Mouse (Mus musculus) forebrain, postnatal 0 days (tissue): ENCODE data around the gene Dis3l. TPM values are rescaled to one million over a fixed set of nuclear protein-coding genes. Genes with fewer than 3 reads are reported as not detected.
A peak's percentile ranks its signal among the peaks of the same experiment; 100 is the strongest.
"Not testable (repeated sequence)": the region's sequence is repeated elsewhere in the genome, so short reads cannot be mapped to it uniquely, and the experiment has no call there.

Source experiments
- ATAC-seq: fragments of 200-750 bp; cut with Nextera tagmentation; 2 replicates; pipeline ENCODE4 v1.8.0; 2017; ENCODE audit warnings: mild to moderate bottlenecking, moderate library complexity
- DNase-seq: peaks from one replicate; pipeline ENCODE4 v3.0.0-alpha.2; 2015
- H3K27ac ChIP-seq: fragments of 300-500 bp; sonication (generic); 2 replicates; pipeline ENCODE4 v1.5.1; 2014; ENCODE audit warnings: low read depth, mild to moderate bottlenecking, antibody characterized with exemption, low read length, moderate library complexity, mixed read lengths
- H3K27me3 ChIP-seq: fragments of 300-500 bp; sonication (generic); 2 replicates; pipeline ENCODE4 v1.6.1; 2014; ENCODE audit warnings: mild to moderate bottlenecking, low read length, mixed read lengths; ENCODE audit not compliant: insufficient read depth
- H3K36me3 ChIP-seq: fragments of 300-500 bp; sonication (generic); 2 replicates; pipeline ENCODE4 v1.6.1; 2014; ENCODE audit warnings: mild to moderate bottlenecking, moderate library complexity; ENCODE audit not compliant: insufficient read depth
- H3K4me1 ChIP-seq: fragments of 300-500 bp; sonication (generic); 2 replicates; pipeline ENCODE4 v1.6.1; 2014; ENCODE audit warnings: antibody characterized with exemption; ENCODE audit not compliant: insufficient read depth
- H3K4me2 ChIP-seq: fragments of 300-500 bp; sonication (generic); 2 replicates; pipeline ENCODE4 v1.6.1; 2014; ENCODE audit warnings: low read depth, mild to moderate bottlenecking, moderate library complexity
- H3K4me3 ChIP-seq: fragments of 300-500 bp; sonication (generic); 2 replicates; pipeline ENCODE4 v1.5.1; 2014; ENCODE audit warnings: low read depth, low read length, mixed read lengths
- H3K9ac ChIP-seq: fragments of 300-500 bp; sonication (generic); 2 replicates; pipeline ENCODE4 v1.6.1; 2014; ENCODE audit warnings: mild to moderate bottlenecking
- H3K9me3 ChIP-seq: fragments of 300-500 bp; sonication (generic); 2 replicates; pipeline ENCODE4 v1.6.1; 2016; ENCODE audit warnings: low read length
- CTCF ChIP-seq: sonication (generic); IDR thresholded peaks from 2 replicates; pipeline ENCODE4 v1.5.1; 2016; ENCODE audit warnings: antibody characterized with exemption, control low read depth, low read depth
- WGBS: fragments of 180-500 bp; shearing (Covaris S2); extraction: QIAGEN DNeasy Blood & Tissue Kit; methylation state at CpG from one replicate; pipeline ENCODE4 v1.1.7; 2014; 5-methylcytosine and 5-hydroxymethylcytosine counted together
- polyA plus RNA-seq: library from polyadenylated mRNA; unstranded; fragments of >200 nt; fragmentation: Nextera tagmentation; extraction: Ambion mirVana; gene quantifications from 2 replicates; pipeline ENCODE4 v1.2.1, GENCODE M21; 2015
- total RNA-seq: library from RNA; depleted of rRNA; stranded (reverse); fragments of >200 nt; gene quantifications from 2 replicates; pipeline ENCODE4 v1.2.3, GENCODE M21; 2014

Dis3l gene
- total and polyA plus RNA-seq, 2 experiments from 2014 or later, result 18.1 to 28.6 TPM

GRCm38 (mm10) chr9:64316986-64317385, 24.1 kb downstream of the Dis3l start:
- no peaks in the 10 kb centered on the region for H3K27me3 ChIP-seq
- H3K36me3 ChIP-seq, result peaks cover 48% of the 10 kb centered on the region
- no peaks in the 10 kb centered on the region for H3K4me1 ChIP-seq
- WGBS, result 98% methylated on average over 5 of the region's 5 CpGs
- H3K27ac ChIP-seq, result no peak overlapping the region
- no peak overlapping the region for H3K9ac ChIP-seq
- DNase-seq, result no peak
- no peak overlapping the region for H3K4me3 ChIP-seq
- TF ChIP-seq CTCF, result no peak
- no peak overlapping the region for H3K4me2 ChIP-seq
- no peaks in the 10 kb centered on the region for H3K9me3 ChIP-seq
- ATAC-seq, result no peak

DNA sequence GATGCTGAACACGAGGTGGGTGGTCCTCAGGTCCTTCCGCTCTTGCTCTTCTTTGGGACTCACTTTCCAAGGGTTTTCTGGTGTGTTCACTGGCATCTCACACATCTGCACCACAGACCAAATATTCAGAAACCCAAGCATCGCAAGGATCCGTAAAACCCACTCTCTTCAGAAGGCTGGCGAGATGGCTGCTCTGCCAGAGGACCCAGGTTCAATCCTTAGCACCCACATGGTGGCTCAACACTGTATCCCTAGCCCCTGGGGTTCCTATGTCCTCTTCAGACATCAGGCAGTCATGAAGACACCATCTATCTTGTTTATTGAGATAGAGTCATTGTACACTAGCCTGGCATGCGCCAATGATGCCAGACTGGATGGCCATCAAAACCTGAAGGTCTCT, 26.4 kb downstream of the Dis3l start:
- WGBS, result 96% methylated on average over 6 of the region's 6 CpGs
- H3K9me3 ChIP-seq, result no peaks in the 10 kb centered on the region

DNA sequence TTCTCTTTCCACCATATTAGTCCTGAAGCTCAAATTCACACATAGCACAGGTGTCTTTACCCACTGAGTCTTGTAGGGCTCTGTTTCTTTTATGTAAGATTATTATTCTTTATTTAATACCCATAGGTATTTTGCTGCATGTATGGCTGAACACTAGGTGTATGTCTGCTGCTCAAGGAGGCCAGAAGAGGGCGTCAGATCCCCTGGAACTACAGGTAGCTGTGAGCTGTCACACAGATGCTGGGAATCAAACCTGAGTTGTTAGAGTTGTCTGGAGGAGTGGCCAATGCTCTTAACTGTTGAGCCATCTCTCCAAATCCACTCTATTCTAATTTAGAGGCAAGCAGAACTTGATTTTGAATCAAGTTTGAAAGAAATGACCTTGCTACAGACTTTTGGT, 29.0 kb downstream of the Dis3l start:
- DNase-seq (no peak), ATAC-seq (no peak)
- no peaks in the 10 kb centered on the region for H3K4me1 ChIP-seq

More for the DNA sequence above, 26.4 kb downstream of the Dis3l start:
- Histone ChIP-seq H3K4me3 (no peak overlapping the region), H3K4me2 (no peak overlapping the region), H3K4me1 (no peaks in the 10 kb centered on the region), H3K36me3 (peaks cover 45% of the 10 kb centered on the region), H3K9ac (no peak overlapping the region), H3K27me3 (no peaks in the 10 kb centered on the region), H3K27ac (no peak overlapping the region)
- TF ChIP-seq CTCF, result no peak
- DNase-seq, result no peak
- no peak for ATAC-seq

DNA sequence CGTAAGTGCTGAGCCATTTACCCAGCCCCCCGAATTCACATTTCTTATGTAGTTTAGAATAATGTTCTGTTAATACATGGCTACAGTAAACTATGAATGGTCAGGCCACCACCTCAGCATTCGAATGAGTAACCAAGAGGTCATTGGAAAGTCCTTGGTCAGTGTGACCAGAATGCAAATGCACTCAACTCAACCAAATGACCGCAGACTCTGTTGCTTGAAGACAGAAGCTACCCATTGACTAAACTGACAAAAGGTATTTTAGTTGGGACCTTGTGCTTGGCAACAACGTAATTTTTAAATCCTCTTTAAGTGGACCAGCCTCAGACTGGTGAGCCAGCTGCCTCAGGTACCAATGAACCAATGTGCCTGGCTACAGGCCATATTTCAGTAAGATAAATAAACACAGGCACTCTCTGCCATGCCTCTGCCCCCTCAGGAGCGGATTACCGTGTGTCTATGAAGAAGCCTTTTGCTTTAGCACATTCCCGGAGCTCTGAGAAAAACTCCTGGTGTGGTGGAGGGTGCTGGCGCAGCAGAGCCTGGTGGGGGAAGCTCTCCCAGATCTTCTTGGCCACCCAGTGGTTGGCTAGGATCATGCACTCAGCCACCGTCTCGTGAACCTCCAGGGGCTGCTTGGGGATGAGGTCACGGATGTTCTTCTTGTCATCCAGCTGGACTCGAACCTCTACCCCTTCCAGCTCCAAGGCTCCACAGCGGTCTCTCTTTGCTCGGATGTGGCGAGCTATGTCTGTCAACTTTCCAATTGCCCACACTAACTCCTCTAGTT, 29.9 kb downstream of the Dis3l start:
- Histone ChIP-seq H3K9ac (no peak overlapping the region), H3K36me3 (peaks cover 37% of the 10 kb centered on the region), H3K27me3 (no peaks in the 10 kb centered on the region), H3K9me3 (no peaks in the 10 kb centered on the region), H3K4me1 (no peaks in the 10 kb centered on the region), H3K4me3 (no peak overlapping the region), H3K4me2 (no peak overlapping the region), H3K27ac (no peak overlapping the region)
- TF ChIP-seq CTCF, result peak; percentile 44
- WGBS, result 77% methylated on average over 16 of the region's 16 CpGs
- no peak for DNase-seq
- no peak; the same call in 1 of the 2 replicates for ATAC-seq

More for the DNA sequence above, 29.0 kb downstream of the Dis3l start:
- no peak overlapping the region for H3K4me2 ChIP-seq
- no peaks in the 10 kb centered on the region for H3K27me3 ChIP-seq
- no peak overlapping the region for H3K4me3 ChIP-seq
- TF ChIP-seq CTCF, result 0 out of 2 replicates have a peak, but pooled peaks have one; percentile 4
- no peak overlapping the region for H3K9ac ChIP-seq
- H3K9me3 ChIP-seq, result no peaks in the 10 kb centered on the region
- H3K36me3 ChIP-seq, result peaks cover 34% of the 10 kb centered on the region
- 50% methylated on average over 1 of the region's 1 CpGs for WGBS
- no peak overlapping the region for H3K27ac ChIP-seq

DNA sequence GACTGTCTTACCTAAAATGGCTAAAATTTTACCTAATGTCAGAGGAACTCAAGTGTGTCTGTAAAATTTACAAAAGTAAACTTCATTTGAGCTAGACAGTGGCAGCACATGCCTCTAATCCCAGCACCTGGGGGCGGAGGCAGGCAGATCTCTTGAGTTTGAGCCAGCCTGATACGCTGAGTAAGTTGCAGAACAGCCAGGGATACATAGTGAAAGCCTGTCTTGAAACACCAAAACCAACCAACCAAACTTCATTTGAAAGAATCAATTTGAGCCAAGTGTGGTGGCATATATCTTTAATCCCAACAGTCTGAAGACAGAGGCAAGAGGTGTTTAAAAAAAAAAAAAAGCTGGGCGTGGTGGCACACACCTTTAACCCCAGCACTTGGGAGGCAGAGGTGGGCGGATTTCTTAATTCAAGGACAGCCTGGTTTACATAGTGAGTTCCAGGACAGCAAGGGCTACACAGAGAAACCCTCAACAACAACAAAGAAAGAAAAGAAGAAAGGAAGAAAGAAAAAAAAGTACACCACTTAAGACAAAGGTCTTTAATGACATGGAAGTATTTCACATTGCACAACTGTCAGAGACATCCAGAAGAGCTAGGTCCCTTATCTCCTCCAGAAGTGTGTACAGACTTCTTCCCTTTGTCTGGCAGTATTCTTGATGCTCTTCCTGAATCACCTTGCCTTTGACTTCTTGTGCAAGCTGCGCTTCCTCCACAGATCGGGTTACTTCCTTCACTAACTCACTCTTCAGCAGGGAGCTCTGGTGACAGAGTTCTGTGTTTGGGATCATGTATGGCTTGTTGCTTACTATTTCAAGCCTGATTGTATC, 34.4 kb downstream of the Dis3l start:
- ATAC-seq, result no peak
- DNase-seq, result no peak
- H3K9ac ChIP-seq, result no peak overlapping the region
- H3K36me3 ChIP-seq, result peaks cover 38% of the 10 kb centered on the region
- no peak for TF ChIP-seq CTCF
- no peaks in the 10 kb centered on the region for H3K4me1 ChIP-seq
- WGBS, result 88% methylated on average over 6 of the region's 6 CpGs
- no peak overlapping the region for H3K4me3 ChIP-seq
- no peaks in the 10 kb centered on the region for H3K9me3 ChIP-seq
- no peak overlapping the region for H3K4me2 ChIP-seq
- H3K27me3 ChIP-seq, result no peaks in the 10 kb centered on the region
- H3K27ac ChIP-seq, result no peak overlapping the region

- H3K9me3 ChIP-seq, H3K9ac ChIP-seq, ATAC-seq, DNase-seq, H3K27ac ChIP-seq, H3K27me3 ChIP-seq, H3K4me1 ChIP-seq, H3K4me2 ChIP-seq, H3K4me3 ChIP-seq: not testable (repeated sequence)
- WGBS, result 96% methylated on average over 4 of the region's 4 CpGs
- peaks cover 39% of the 10 kb centered on the region for H3K36me3 ChIP-seq
These were observed 38.0 kb downstream of the Dis3l start for GRCm38 (mm10) chr9:64303086-64303485.

- Histone ChIP-seq H3K4me3 (no peak overlapping the region), H3K4me2 (peak overlapping the region; percentile 68), H3K27ac (no peak overlapping the region), H3K27me3 (no peaks in the 10 kb centered on the region), H3K9ac (0 out of 2 replicates have a peak overlapping the region, but pooled peaks have one; percentile 91), H3K4me1 (no peaks in the 10 kb centered on the region), H3K9me3 (no peaks in the 10 kb centered on the region), H3K36me3 (no peaks in the 10 kb centered on the region)
- no peak for ATAC-seq
- DNase-seq, result no peak
- WGBS, result 64% methylated on average over 5 of the region's 5 CpGs
- TF ChIP-seq CTCF, result no peak
These were observed 58.6 kb downstream of the Dis3l start for GRCm38 (mm10) chr9:64282404-64282987.
